In the genomic region with DNA sequence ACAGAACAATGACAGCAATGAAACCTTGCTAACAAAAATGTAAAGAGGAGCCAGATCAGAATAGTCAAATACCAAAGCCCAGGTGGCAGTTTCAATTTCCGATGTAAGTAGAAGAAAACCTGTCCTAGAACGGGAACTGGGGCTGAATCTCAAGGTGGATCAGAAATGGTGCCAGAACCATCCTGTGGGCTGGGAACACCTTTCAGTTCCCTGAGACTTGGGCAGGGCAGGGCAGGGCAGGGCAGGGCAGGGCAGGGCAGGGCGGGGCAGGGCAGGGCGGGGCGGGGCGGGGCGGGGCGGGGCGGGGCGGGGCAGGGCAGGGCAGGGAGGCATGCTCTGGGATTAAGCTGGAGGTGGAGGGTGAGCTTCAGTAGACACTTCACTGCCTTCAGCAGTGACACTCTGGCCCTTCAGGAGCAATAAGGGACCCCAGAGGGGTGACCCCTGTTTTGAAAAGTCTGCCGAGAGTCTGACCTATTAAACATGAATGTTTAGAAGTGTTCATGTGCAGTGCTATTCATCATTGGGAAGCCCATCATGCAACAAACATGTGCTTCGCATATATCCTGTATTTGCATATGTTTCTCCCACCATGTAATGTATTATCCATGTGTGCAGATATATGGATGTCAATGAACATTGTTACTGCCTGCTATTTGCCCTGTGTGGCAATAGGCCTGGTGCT, we compare ENCODE assay signal across 9 mouse cellular contexts.
DNase-seq lines count a peak whose midpoint lies in the region; ATAC-seq lines count a peak whose summit lies in the region.
"Had no signal": no experiment of that assay in that cellular context is flagged by ENCODE, and none has a peak within 500 bp of the region (broad histone marks: within the 10 kb centered on the region; RNA-seq: fewer than 3 reads in every experiment).

No protein-coding gene starts in this region.

- peak overlapping the region; percentile 88 for H3K4me2 ChIP-seq in lung, embryonic 16.5 days (ENCODE audit: low read depth, low read length)
- H3K4me2 ChIP-seq in intestine, embryonic 14.5 days (ENCODE audit: low read length) = peak overlapping the region; percentile 78
- peak overlapping the region; percentile 85; the same call in 1 of the 2 replicates for H3K4me2 ChIP-seq in stomach, embryonic 14.5 days (replicated peaks; ENCODE audit: low read depth, low read length)

- DNase-seq in cerebellum, postnatal 4 days (ENCODE audit: low spot score in 2 of 2) = no peak
- no peak for DNase-seq in lung, postnatal 10 days
- DNase-seq in intestine, embryonic 14.5 days (ENCODE audit: low spot score) = no peak
- no peak for DNase-seq in spleen, postnatal 10 days (ENCODE audit: low spot score in 2 of 2)
- DNase-seq in right cerebral cortex, postnatal 10 days (ENCODE audit: low spot score in 2 of 2) = no peak

- H3K4me3 ChIP-seq in lung, embryonic 16.5 days (ENCODE audit: low read length) = peak overlapping the region; percentile 62
- 0 out of 2 replicates have a peak overlapping the region, but pooled peaks have one; percentile 48 for H3K4me3 ChIP-seq in intestine, embryonic 14.5 days (ENCODE audit: low read depth, low read length)
- H3K4me3 ChIP-seq in stomach, embryonic 14.5 days (ENCODE audit: low read depth, low read length) = peak overlapping the region; percentile 47; the same call in 1 of the 2 replicates

- H3K36me3 ChIP-seq in lung, embryonic 16.5 days (ENCODE audit: control insufficient read depth, insufficient read depth, low read length) = no peaks in the 10 kb centered on the region
- no peaks in the 10 kb centered on the region for H3K36me3 ChIP-seq in intestine, embryonic 14.5 days (ENCODE audit: control insufficient read depth, insufficient read depth, low read length)
- no peaks in the 10 kb centered on the region for H3K36me3 ChIP-seq in stomach, embryonic 14.5 days (ENCODE audit: control insufficient read depth, insufficient read depth, low read length)

- 27% methylated on average over 5 of the region's 12 CpGs for WGBS in lung, embryonic 16.5 days
- WGBS in intestine, embryonic 14.5 days = 17% methylated on average over 9 of the region's 12 CpGs
- 18% methylated on average over 5 of the region's 12 CpGs for WGBS in stomach, embryonic 14.5 days

- H3K27me3 ChIP-seq in lung, embryonic 16.5 days (ENCODE audit: control insufficient read depth, insufficient read depth, low read depth, low read length) = no peaks in the 10 kb centered on the region; the same call in 1 of the 2 replicates
- peaks cover 14% of the 10 kb centered on the region; the same call in 1 of the 2 replicates for H3K27me3 ChIP-seq in intestine, embryonic 14.5 days (replicated peaks; ENCODE audit: control insufficient read depth, insufficient read depth, low read length)
- no peaks in the 10 kb centered on the region for H3K27me3 ChIP-seq in stomach, embryonic 14.5 days (ENCODE audit: control insufficient read depth, insufficient read depth, low read length)

- H3K4me1 ChIP-seq in lung, embryonic 16.5 days (replicated peaks; ENCODE audit: control insufficient read depth, insufficient read depth, low read length) = peaks cover 46% of the 10 kb centered on the region
- 0 out of 2 replicates have a peak, but pooled peaks cover 5% of the 10 kb centered on the region for H3K4me1 ChIP-seq in intestine, embryonic 14.5 days (replicated peaks; ENCODE audit: control insufficient read depth, insufficient read depth, low read length)
- H3K4me1 ChIP-seq in stomach, embryonic 14.5 days (ENCODE audit: control insufficient read depth, insufficient read depth, low read length) = peaks cover 13% of the 10 kb centered on the region; the same call in 1 of the 2 replicates

- no peak overlapping the region for H3K9ac ChIP-seq in lung, embryonic 16.5 days (ENCODE audit: low read length)
- H3K9ac ChIP-seq in intestine, embryonic 14.5 days (ENCODE audit: low read length) = no peak overlapping the region
- H3K9ac ChIP-seq in stomach, embryonic 14.5 days (replicated peaks; ENCODE audit: low read depth, low read length) = no peak overlapping the region

- H3K9me3 ChIP-seq in lung, embryonic 16.5 days (ENCODE audit: control insufficient read depth, low read length) = no peaks in the 10 kb centered on the region
- no peaks in the 10 kb centered on the region for H3K9me3 ChIP-seq in intestine, embryonic 14.5 days (ENCODE audit: control insufficient read depth, low read length)
- H3K9me3 ChIP-seq in stomach, embryonic 14.5 days (ENCODE audit: control insufficient read depth, low read depth, low read length) = no peaks in the 10 kb centered on the region

- ATAC-seq in cerebellum, adult (ENCODE audit: insufficient number of reproducible peaks, low FRiP score, low TSS enrichment) = 0 out of 2 replicates have a peak, but pooled peaks have one; percentile 28
- ATAC-seq in lung, embryonic 16.5 days (ENCODE audit: low read depth) = no peak
- ATAC-seq in intestine, embryonic 14.5 days (replicated peaks; ENCODE audit: low FRiP score, low TSS enrichment, low read depth) = no peak
- ATAC-seq in stomach, embryonic 14.5 days (ENCODE audit: insufficient number of reproducible peaks, insufficient read depth, low FRiP score, low read depth) = peak; percentile 62; the same call in 1 of the 2 replicates
- ATAC-seq: lung, postnatal 0 days had no signal

- H3K27ac ChIP-seq in lung, embryonic 16.5 days (ENCODE audit: low read length) = no peak overlapping the region
- no peak overlapping the region for H3K27ac ChIP-seq in intestine, embryonic 14.5 days (ENCODE audit: low read depth)
- H3K27ac ChIP-seq in stomach, embryonic 14.5 days (ENCODE audit: low read length) = no peak overlapping the region

Comparison
In these comparisons a context has a peak if more than half of its experiments do, and no peak if none do; other contexts are left out.
1. ATAC-seq: peak in cerebellum, adult (single experiment) and stomach, embryonic 14.5 days (single experiment); none in lung, embryonic 16.5 days (single experiment) and intestine, embryonic 14.5 days (single experiment).
2. Peak in every context shown above with its lines, with median percentiles within 50 percentile points of each other: H3K4me2 ChIP-seq and H3K4me3 ChIP-seq.